Mouse (Mus musculus) liver, postnatal 0 days (tissue): ENCODE data around the gene Lonp2. TPM values are rescaled to one million over a fixed set of nuclear protein-coding genes. Genes with fewer than 3 reads are reported as not detected.
A peak's percentile ranks its signal among the peaks of the same experiment; 100 is the strongest.

ENCODE experiments used
- ATAC-seq: fragments of 200-750 bp; cut with Nextera tagmentation; 2 replicates; pipeline ENCODE4 v1.8.0; 2017; ENCODE audit warnings: mild to moderate bottlenecking, moderate library complexity
- DNase-seq: peaks from one replicate; pipeline ENCODE4 v3.0.0-alpha.2; 2016
- H3K27ac ChIP-seq: fragments of 300-500 bp; sonication (generic); 2 replicates; pipeline ENCODE4 v1.5.1; 2014; ENCODE audit warnings: antibody characterized with exemption, moderate library complexity, mild to moderate bottlenecking, low read depth
- H3K27me3 ChIP-seq: fragments of 300-500 bp; sonication (generic); 2 replicates; pipeline ENCODE4 v1.6.1; 2014; ENCODE audit warnings: low read length, control low read depth, mixed read lengths; ENCODE audit not compliant: insufficient read depth
- H3K36me3 ChIP-seq: fragments of 300-500 bp; sonication (generic); replicated peaks from 2 replicates; pipeline ENCODE4 v1.6.1; 2014; ENCODE audit warnings: mild to moderate bottlenecking, control low read depth, low read length, moderate library complexity, mixed read lengths; ENCODE audit not compliant: insufficient read depth
- H3K4me1 ChIP-seq: fragments of 300-500 bp; sonication (generic); 2 replicates; pipeline ENCODE4 v1.6.1; 2014; ENCODE audit warnings: antibody characterized with exemption, mild to moderate bottlenecking, control low read depth; ENCODE audit not compliant: insufficient read depth
- H3K4me2 ChIP-seq: fragments of 300-500 bp; sonication (generic); 2 replicates; pipeline ENCODE4 v1.6.1; 2014; ENCODE audit warnings: low read depth, mild to moderate bottlenecking, low read length, moderate library complexity, mixed read lengths
- H3K4me3 ChIP-seq: fragments of 300-500 bp; sonication (generic); 2 replicates; pipeline ENCODE4 v1.5.1; 2014; ENCODE audit warnings: low read depth, low read length
- H3K9ac ChIP-seq: fragments of 300-500 bp; sonication (generic); replicated peaks from 2 replicates; pipeline ENCODE4 v1.6.1; 2014; ENCODE audit warnings: mild to moderate bottlenecking, moderate library complexity
- H3K9me3 ChIP-seq: fragments of 300-500 bp; sonication (generic); 2 replicates; pipeline ENCODE4 v1.6.1; 2016; ENCODE audit warnings: mild to moderate bottlenecking, control low read depth, low read length, mixed read lengths
- CTCF ChIP-seq: sonication (generic); IDR thresholded peaks from 2 replicates; pipeline ENCODE4 v1.5.1; 2016; ENCODE audit warnings: antibody characterized with exemption, low read depth
- EP300 ChIP-seq: IDR thresholded peaks from 2 replicates; pipeline ENCODE4 v1.6.1; 2016; ENCODE audit warnings: antibody characterized with exemption, low read depth, mild to moderate bottlenecking
- WGBS: fragments of 180-500 bp; shearing (Covaris S2); extraction: QIAGEN DNeasy Blood & Tissue Kit; methylation state at CpG from one replicate; pipeline ENCODE4 v1.1.7; 2014; ENCODE audit not compliant: insufficient replicate concordance; 5-methylcytosine and 5-hydroxymethylcytosine counted together
- polyA plus RNA-seq: library from polyadenylated mRNA; unstranded; fragments of >200 nt; fragmentation: Nextera tagmentation; extraction: Ambion mirVana; gene quantifications from 2 replicates; pipeline ENCODE4 v1.2.1, GENCODE M21; 2015

Gene Lonp2
- polyA plus RNA-seq, 1 experiment from 2014 or later, result 77.8 TPM

DNA sequence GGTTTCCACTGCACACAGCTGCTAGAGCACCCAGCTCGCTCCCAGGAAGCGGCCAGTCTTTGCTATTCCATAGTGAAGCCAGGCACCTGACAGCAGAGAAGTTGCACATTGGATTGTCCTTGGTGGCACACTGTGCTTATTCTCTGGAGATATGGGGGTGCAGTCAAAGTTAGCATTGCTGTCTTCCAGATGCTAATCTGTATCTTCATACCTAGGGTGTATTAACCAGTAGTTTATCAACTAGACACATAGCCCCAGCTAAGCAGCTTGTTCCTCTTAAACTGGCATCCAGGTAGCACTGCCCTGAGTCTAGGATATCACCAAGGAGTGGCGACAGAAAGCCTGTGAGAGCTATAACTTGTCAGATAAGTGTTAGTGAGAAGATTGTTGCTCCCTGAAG, 88.8 kb downstream of the Lonp2 start:
- Histone ChIP-seq H3K4me2 (no peak overlapping the region), H3K27ac (no peak overlapping the region)
- TF ChIP-seq EP300 (peak; percentile 46; the same call in 1 of the 2 replicates), CTCF (no peak)

DNA sequence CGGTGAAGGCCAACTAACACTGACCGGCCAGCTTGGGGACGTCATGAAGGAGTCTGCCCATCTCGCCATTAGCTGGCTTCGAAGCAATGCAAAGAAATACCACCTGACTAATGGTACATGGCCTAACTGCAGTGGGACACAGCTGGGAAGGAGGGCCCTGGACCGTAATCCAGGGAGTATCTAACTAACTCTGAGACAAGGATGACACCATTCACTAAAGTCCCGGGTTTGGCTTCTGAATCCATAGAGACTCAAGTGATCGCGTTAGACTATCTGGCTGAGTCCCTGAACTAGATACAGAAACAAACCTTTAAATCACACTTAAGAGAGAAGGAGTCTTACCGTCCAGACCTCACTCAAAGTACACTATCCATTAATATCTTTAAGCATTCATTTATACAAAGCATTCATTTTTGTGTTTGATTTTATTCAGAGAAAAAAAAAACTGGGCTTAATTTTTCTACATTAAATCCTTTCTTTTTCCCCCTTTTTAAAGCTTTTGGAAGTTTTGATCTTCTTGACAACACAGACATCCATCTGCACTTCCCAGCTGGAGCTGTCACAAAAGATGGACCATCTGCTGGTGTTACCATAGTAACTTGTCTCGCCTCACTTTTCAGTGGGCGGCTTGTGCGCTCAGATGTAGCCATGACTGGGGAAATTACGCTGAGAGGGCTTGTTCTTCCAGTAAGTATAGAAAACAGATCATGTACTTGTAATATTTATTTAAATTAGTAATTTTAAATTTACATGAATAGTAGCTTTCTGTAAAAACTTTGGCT, 89.8 kb downstream of the Lonp2 start:
- DNase-seq (no peak), ATAC-seq (no peak)
- Histone ChIP-seq H3K27me3 (no peaks in the 10 kb centered on the region), H3K9me3 (no peaks in the 10 kb centered on the region), H3K4me3 (no peak overlapping the region), H3K27ac (no peak overlapping the region), H3K36me3 (peaks cover 57% of the 10 kb centered on the region), H3K4me1 (no peaks in the 10 kb centered on the region; the same call in 1 of the 2 replicates), H3K4me2 (no peak overlapping the region), H3K9ac (no peak overlapping the region)
- 91% methylated on average over 14 of the region's 14 CpGs for whole genome bisulfite sequencing
- TF ChIP-seq CTCF (no peak), EP300 (no peak)

More for the DNA sequence above, 88.8 kb downstream of the Lonp2 start:
- Histone ChIP-seq H3K4me1 (peaks cover 9% of the 10 kb centered on the region), H3K4me3 (no peak overlapping the region), H3K36me3 (peaks cover 54% of the 10 kb centered on the region), H3K27me3 (no peaks in the 10 kb centered on the region), H3K9ac (no peak overlapping the region), H3K9me3 (no peaks in the 10 kb centered on the region)
- no peak for DNase-seq
- WGBS, result 70% methylated on average over 3 of the region's 3 CpGs
- ATAC-seq, result no peak

- Histone ChIP-seq H3K27me3 (no peaks in the 10 kb centered on the region), H3K36me3 (peaks cover 54% of the 10 kb centered on the region), H3K9ac (no peak overlapping the region), H3K9me3 (no peaks in the 10 kb centered on the region), H3K4me3 (no peak overlapping the region), H3K4me1 (no peaks in the 10 kb centered on the region), H3K4me2 (no peak overlapping the region), H3K27ac (no peak overlapping the region)
- 79% methylated on average over 2 of the region's 2 CpGs for WGBS
- ATAC-seq (no peak), DNase-seq (no peak)
- TF ChIP-seq CTCF, result no peak
- no peak for TF ChIP-seq EP300
Observed at GRCm38 (mm10) chr8:86718332-86718994, 94.6 kb downstream of the Lonp2 start.

DNA sequence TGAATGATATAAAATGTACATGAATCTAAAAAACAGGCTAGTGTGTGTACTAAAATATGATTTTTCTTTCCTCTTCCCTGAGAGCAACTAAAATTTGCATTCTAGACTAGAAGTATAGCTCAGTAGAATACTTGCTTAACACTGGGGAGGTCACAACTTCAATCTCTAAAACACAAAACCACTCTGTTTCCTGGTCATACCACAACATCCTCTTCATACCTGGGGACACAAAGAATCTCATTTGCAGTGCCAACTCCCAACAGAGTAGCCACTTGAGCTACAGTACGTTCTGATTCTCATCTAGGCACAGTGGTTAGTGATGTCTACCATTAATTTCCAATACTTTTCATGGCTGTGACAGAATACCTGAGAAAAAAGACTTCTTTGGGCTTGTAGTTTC, 95.5 kb downstream of the Lonp2 start:
- TF ChIP-seq EP300 (no peak), CTCF (no peak)
- no peak for ATAC-seq
- 48% methylated on average over 1 of the region's 1 CpGs for WGBS
- H3K36me3 ChIP-seq, result peaks cover 51% of the 10 kb centered on the region
- no peaks in the 10 kb centered on the region for H3K9me3 ChIP-seq
- H3K4me1 ChIP-seq, result no peaks in the 10 kb centered on the region
- no peak for DNase-seq
- no peak overlapping the region for H3K4me3 ChIP-seq
- H3K4me2 ChIP-seq, result no peak overlapping the region
- H3K27me3 ChIP-seq, result no peaks in the 10 kb centered on the region
- H3K27ac ChIP-seq, result no peak overlapping the region
- H3K9ac ChIP-seq, result no peak overlapping the region

DNA sequence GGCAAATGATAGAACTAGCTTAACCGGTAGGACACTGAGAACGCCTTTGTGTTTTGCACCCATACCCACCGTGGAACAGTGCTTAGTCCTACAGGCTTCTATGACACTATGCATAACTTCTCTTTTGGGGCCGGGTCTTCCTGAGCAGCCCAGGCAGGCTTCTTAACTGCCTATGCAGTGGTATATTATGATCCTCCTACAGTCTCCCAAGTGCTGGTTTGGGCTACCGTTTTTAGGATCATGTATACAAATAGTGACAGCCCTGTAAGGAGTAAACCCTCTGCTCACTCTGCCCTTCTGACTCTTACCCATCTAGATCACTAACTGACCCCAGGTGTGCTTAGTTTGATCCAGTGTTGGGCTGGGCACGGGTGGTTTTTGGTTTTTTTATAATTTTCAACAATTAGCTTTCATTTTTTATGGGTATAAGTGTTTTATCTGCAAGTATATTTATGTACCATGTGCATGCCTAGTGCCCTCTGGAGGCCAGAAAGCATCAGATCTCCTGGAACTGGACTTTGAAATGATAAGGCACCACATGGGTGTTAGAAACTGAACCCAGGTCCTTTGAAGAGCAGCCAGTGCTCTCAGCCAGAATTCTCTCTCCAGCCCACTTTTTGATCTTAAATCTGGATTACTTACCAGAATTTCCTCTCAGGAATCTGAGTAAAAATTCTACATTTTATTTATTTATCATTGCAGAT, 97.1 kb downstream of the Lonp2 start:
- H3K4me1 ChIP-seq, result no peaks in the 10 kb centered on the region
- H3K4me3 ChIP-seq, result no peak overlapping the region
- H3K27ac ChIP-seq, result no peak overlapping the region
- H3K9ac ChIP-seq, result no peak overlapping the region
- no peaks in the 10 kb centered on the region for H3K9me3 ChIP-seq
- TF ChIP-seq EP300 (no peak), CTCF (peak; percentile 47)
- DNase-seq (no peak), ATAC-seq (no peak)
- peaks cover 41% of the 10 kb centered on the region for H3K36me3 ChIP-seq
- no peaks in the 10 kb centered on the region for H3K27me3 ChIP-seq
- 83% methylated on average over 6 of the region's 6 CpGs for WGBS
- H3K4me2 ChIP-seq, result no peak overlapping the region

GRCm38 (mm10) chr8:86721490-86721889, 97.6 kb downstream of the Lonp2 start:
- Histone ChIP-seq H3K9me3 (no peaks in the 10 kb centered on the region), H3K4me3 (no peak overlapping the region), H3K4me2 (no peak overlapping the region), H3K27ac (no peak overlapping the region), H3K9ac (no peak overlapping the region), H3K27me3 (no peaks in the 10 kb centered on the region), H3K4me1 (no peaks in the 10 kb centered on the region; the same call in 1 of the 2 replicates), H3K36me3 (peaks cover 38% of the 10 kb centered on the region)
- TF ChIP-seq CTCF, result no peak
- no peak for TF ChIP-seq EP300
- 80% methylated on average over 2 of the region's 2 CpGs for WGBS
- ATAC-seq, result no peak
- no peak for DNase-seq
